Mouse (Mus musculus): ENCODE measurements around the gene Tectb. TPM values are rescaled to one million over a fixed set of nuclear protein-coding genes. Genes with fewer than 3 reads are reported as not detected.
"Not testable (repeated sequence)": the region's sequence is repeated elsewhere in the genome, so short reads cannot be mapped to it uniquely, and the experiment has no call there.

The Tectb gene
- total and polyA plus RNA-seq, 2 experiments from 2014 or later = 0.16 TPM; not detected in 1

- no peak overlapping the region for H3K4me2 ChIP-seq (ENCODE audit: low read depth, low read length, poor library complexity, severe bottlenecking)
- no peaks in the 10 kb centered on the region for H3K9me3 ChIP-seq (ENCODE audit: low read length)
- no peak for DNase-seq (ENCODE audit: low spot score)
- H3K36me3 ChIP-seq (ENCODE audit: insufficient read depth, low read length) = no peaks in the 10 kb centered on the region
- no peak overlapping the region for H3K9ac ChIP-seq (replicated peaks; ENCODE audit: low read length, poor library complexity, severe bottlenecking)
- no peaks in the 10 kb centered on the region for H3K27me3 ChIP-seq (ENCODE audit: insufficient read depth, low read length)
- no peak for ATAC-seq (ENCODE audit: low FRiP score)
- no peak for TF ChIP-seq CTCF (IDR thresholded peaks at IDR 0.05)
- WGBS = 82% methylated on average over 9 of the region's 9 CpGs
- H3K4me3 ChIP-seq (ENCODE audit: low read depth, low read length) = no peak overlapping the region
- no peak overlapping the region for H3K27ac ChIP-seq (ENCODE audit: low read depth, low read length)
- H3K4me1 ChIP-seq (ENCODE audit: insufficient read depth, low read length) = no peaks in the 10 kb centered on the region
Measured at GRCm38 (mm10) chr19:55147568-55147967, 33.0 kb upstream of the Tectb start.

GRCm38 (mm10) chr19:55148109-55148508 is 32.4 kb upstream of the Tectb start:
- no peaks in the 10 kb centered on the region for H3K36me3 ChIP-seq (ENCODE audit: insufficient read depth, low read length)
- H3K4me3 ChIP-seq (ENCODE audit: low read depth, low read length) = no peak overlapping the region
- no peaks in the 10 kb centered on the region for H3K4me1 ChIP-seq (ENCODE audit: insufficient read depth, low read length)
- no peak overlapping the region for H3K4me2 ChIP-seq (ENCODE audit: low read depth, low read length, poor library complexity, severe bottlenecking)
- no peak overlapping the region for H3K27ac ChIP-seq (ENCODE audit: low read depth, low read length)
- DNase-seq (ENCODE audit: low spot score) (no peak), ATAC-seq (ENCODE audit: low FRiP score) (no peak)
- H3K9me3 ChIP-seq (ENCODE audit: low read length) = no peaks in the 10 kb centered on the region
- H3K27me3 ChIP-seq (ENCODE audit: insufficient read depth, low read length) = no peaks in the 10 kb centered on the region
- WGBS = 88% methylated on average over 6 of the region's 6 CpGs
- no peak for TF ChIP-seq CTCF (IDR thresholded peaks at IDR 0.05)
- H3K9ac ChIP-seq (replicated peaks; ENCODE audit: low read length, poor library complexity, severe bottlenecking) = no peak overlapping the region

- H3K36me3 ChIP-seq (ENCODE audit: insufficient read depth, low read length) = no peaks in the 10 kb centered on the region
- WGBS = 86% methylated on average over 6 of the region's 6 CpGs
- no peaks in the 10 kb centered on the region for H3K9me3 ChIP-seq (ENCODE audit: low read length)
- H3K27me3 ChIP-seq (ENCODE audit: insufficient read depth, low read length) = no peaks in the 10 kb centered on the region
- no peak overlapping the region for H3K4me2 ChIP-seq (ENCODE audit: low read depth, low read length, poor library complexity, severe bottlenecking)
- no peaks in the 10 kb centered on the region for H3K4me1 ChIP-seq (ENCODE audit: insufficient read depth, low read length)
- H3K9ac ChIP-seq (replicated peaks; ENCODE audit: low read length, poor library complexity, severe bottlenecking) = no peak overlapping the region
- TF ChIP-seq CTCF (IDR thresholded peaks at IDR 0.05) = no peak
- no peak overlapping the region for H3K27ac ChIP-seq (ENCODE audit: low read depth, low read length)
- DNase-seq (ENCODE audit: low spot score) (no peak), ATAC-seq (ENCODE audit: low FRiP score) (no peak)
- no peak overlapping the region for H3K4me3 ChIP-seq (ENCODE audit: low read depth, low read length)
Measured at GRCm38 (mm10) chr19:55149646-55150045, 30.9 kb upstream of the Tectb start.

- H3K4me3 ChIP-seq (ENCODE audit: low read depth, low read length); H3K4me1 ChIP-seq (ENCODE audit: insufficient read depth, low read length); ATAC-seq (ENCODE audit: low FRiP score); H3K27ac ChIP-seq (ENCODE audit: low read depth, low read length); H3K4me2 ChIP-seq (ENCODE audit: low read depth, low read length, poor library complexity, severe bottlenecking); H3K9ac ChIP-seq (replicated peaks; ENCODE audit: low read length, poor library complexity, severe bottlenecking); H3K36me3 ChIP-seq (ENCODE audit: insufficient read depth, low read length); H3K9me3 ChIP-seq (ENCODE audit: low read length); DNase-seq (ENCODE audit: low spot score); H3K27me3 ChIP-seq (ENCODE audit: insufficient read depth, low read length): not testable (repeated sequence)
- 79% methylated on average over 5 of the region's 6 CpGs for WGBS
Measured at GRCm38 (mm10) chr19:55152274-55152673, 28.3 kb upstream of the Tectb start.

- H3K4me3 ChIP-seq (ENCODE audit: low read depth, low read length) = no peak overlapping the region
- no peak overlapping the region for H3K9ac ChIP-seq (replicated peaks; ENCODE audit: low read length, poor library complexity, severe bottlenecking)
- DNase-seq (ENCODE audit: low spot score) (no peak), ATAC-seq (ENCODE audit: low FRiP score) (no peak)
- H3K27me3 ChIP-seq (ENCODE audit: insufficient read depth, low read length) = no peaks in the 10 kb centered on the region
- TF ChIP-seq CTCF (IDR thresholded peaks at IDR 0.05) = no peak
- H3K36me3 ChIP-seq (ENCODE audit: insufficient read depth, low read length) = no peaks in the 10 kb centered on the region
- no peaks in the 10 kb centered on the region for H3K9me3 ChIP-seq (ENCODE audit: low read length)
- H3K4me1 ChIP-seq (ENCODE audit: insufficient read depth, low read length) = no peaks in the 10 kb centered on the region
- 92% methylated on average over 6 of the region's 6 CpGs for WGBS
- H3K4me2 ChIP-seq (ENCODE audit: low read depth, low read length, poor library complexity, severe bottlenecking) = no peak overlapping the region
- no peak overlapping the region for H3K27ac ChIP-seq (ENCODE audit: low read depth, low read length)
Measured at GRCm38 (mm10) chr19:55152983-55153382, 27.6 kb upstream of the Tectb start.

GRCm38 (mm10) chr19:55157029-55157428 is 23.5 kb upstream of the Tectb start:
- ATAC-seq (ENCODE audit: low FRiP score) (no peak), DNase-seq (ENCODE audit: low spot score) (no peak)
- Histone ChIP-seq H3K36me3 (ENCODE audit: insufficient read depth, low read length) (no peaks in the 10 kb centered on the region), H3K9me3 (ENCODE audit: low read length) (no peaks in the 10 kb centered on the region), H3K4me1 (ENCODE audit: insufficient read depth, low read length) (no peaks in the 10 kb centered on the region), H3K9ac (replicated peaks; ENCODE audit: low read length, poor library complexity, severe bottlenecking) (no peak overlapping the region), H3K27ac (ENCODE audit: low read depth, low read length) (no peak overlapping the region), H3K4me2 (ENCODE audit: low read depth, low read length, poor library complexity, severe bottlenecking) (no peak overlapping the region), H3K4me3 (ENCODE audit: low read depth, low read length) (no peak overlapping the region), H3K27me3 (ENCODE audit: insufficient read depth, low read length) (no peaks in the 10 kb centered on the region)
- WGBS = 87% methylated on average over 7 of the region's 7 CpGs
- no peak for TF ChIP-seq CTCF (IDR thresholded peaks at IDR 0.05)
